Mouse (Mus musculus) CH12.LX (cell line): ENCODE measurements around the gene Kif11.
A peak's percentile ranks its signal among the peaks of the same experiment; 100 is the strongest.

Experiments
- CTCF ChIP-seq, 2 experiments: IDR thresholded peaks in 1 of 2; conservative IDR thresholded peaks in 1 of 2; 2 replicates each; pipeline ENCODE4 v1.5.1; 2011 to 2012; ENCODE audit warnings: low read depth in 2 of 2, low read length in 2 of 2, improper control_type of control experiment in 1 of 2, inconsistent platforms in 1 of 2, mild to moderate bottlenecking in 1 of 2, moderate library complexity in 1 of 2
- E2F4 ChIP-seq: IDR thresholded peaks from 2 replicates; pipeline ENCODE4 v1.6.1; 2011; ENCODE audit warnings: low read depth, low read length, improper control_type of control experiment; ENCODE audit not compliant: insufficient replicate concordance
- EP300 ChIP-seq: IDR thresholded peaks from 2 replicates; pipeline ENCODE4 v1.6.1; 2011; ENCODE audit warnings: low read length, improper control_type of control experiment
- MAX ChIP-seq: IDR thresholded peaks from 2 replicates; pipeline ENCODE4 v1.6.1; 2011; ENCODE audit warnings: low read length, improper control_type of control experiment
- MAZ ChIP-seq: IDR thresholded peaks from 2 replicates; pipeline ENCODE4 v1.6.1; 2012; ENCODE audit warnings: low read depth, mild to moderate bottlenecking, inconsistent platforms, low read length, improper control_type of control experiment, moderate library complexity
- POLR2A ChIP-seq: IDR thresholded peaks from 2 replicates; pipeline ENCODE4 v1.6.1; 2011; ENCODE audit warnings: low read depth, mild to moderate bottlenecking, improper control_type of control experiment, low read length
- SIN3A ChIP-seq: IDR thresholded peaks from 2 replicates; pipeline ENCODE4 v1.6.1; 2012; ENCODE audit warnings: low read length, improper control_type of control experiment, inconsistent platforms
- TBP ChIP-seq: conservative IDR thresholded peaks from 2 replicates; pipeline ENCODE4 v1.6.1; 2011; ENCODE audit warnings: low read depth, low read length, improper control_type of control experiment
- USF2 ChIP-seq: conservative IDR thresholded peaks from 2 replicates; pipeline ENCODE4 v1.6.1; 2011; ENCODE audit warnings: low read depth, low read length, improper control_type of control experiment
- ZMIZ1 ChIP-seq: IDR thresholded peaks from 2 replicates; pipeline ENCODE4 v1.6.1; 2012; ENCODE audit warnings: low read depth, mild to moderate bottlenecking, inconsistent platforms, low read length, improper control_type of control experiment
- ZNF384 ChIP-seq: IDR thresholded peaks from 2 replicates; pipeline ENCODE4 v1.6.1; 2012; ENCODE audit warnings: low read depth, low read length, improper control_type of control experiment, inconsistent platforms

GRCm38 (mm10) chr19:37386126-37386525 lies 9.9 kb downstream of the Kif11 start:
- TF ChIP-seq MAX: no peak
- peak in 1 of 2 experiments; percentile 23; a peak in 2 of 4 replicates for TF ChIP-seq CTCF (conservative IDR thresholded peaks at IDR 0.05 in 1 of 2, IDR thresholded peaks at IDR 0.05 in 1 of 2; ENCODE audit: low read depth in 2 of 2, low read length in 2 of 2)
- TF ChIP-seq EP300: no peak
- no peak for TF ChIP-seq ZNF384
- TF ChIP-seq MAZ: no peak
- TF ChIP-seq POLR2A: no peak
- no peak for TF ChIP-seq SIN3A
- no peak for TF ChIP-seq ZMIZ1
- TF ChIP-seq TBP: no peak
- TF ChIP-seq USF2: no peak
- no peak for TF ChIP-seq E2F4
